Mouse (Mus musculus) liver, embryonic 15.5 days (tissue): ENCODE measurements around the gene Mymk. TPM values are rescaled to one million over a fixed set of nuclear protein-coding genes. Genes with fewer than 3 reads are reported as not detected.
A peak's percentile ranks its signal among the peaks of the same experiment; 100 is the strongest.

ENCODE experiments used
- ATAC-seq: fragments of 200-750 bp; cut with Nextera tagmentation; 2 replicates; pipeline ENCODE4 v1.8.0; 2017; ENCODE audit warnings: moderate number of reproducible peaks, mild to moderate bottlenecking, moderate library complexity; ENCODE audit not compliant: insufficient read depth
- H3K27ac ChIP-seq: fragments of 300-500 bp; sonication (generic); replicated peaks from 2 replicates; pipeline ENCODE4 v1.5.1; 2015; ENCODE audit warnings: mild to moderate bottlenecking, inconsistent platforms
- H3K27me3 ChIP-seq: fragments of 300-500 bp; sonication (generic); 2 replicates; pipeline ENCODE4 v1.6.1; 2015; ENCODE audit warnings: mild to moderate bottlenecking, inconsistent platforms
- H3K36me3 ChIP-seq: fragments of 300-500 bp; sonication (generic); replicated peaks from 2 replicates; pipeline ENCODE4 v1.6.1; 2015; ENCODE audit warnings: moderate library complexity, mild to moderate bottlenecking, inconsistent platforms
- H3K4me1 ChIP-seq: fragments of 300-500 bp; sonication (generic); replicated peaks from 2 replicates; pipeline ENCODE4 v1.6.1; 2015; ENCODE audit warnings: inconsistent platforms
- H3K4me2 ChIP-seq: fragments of 300-500 bp; sonication (generic); 2 replicates; pipeline ENCODE4 v1.6.1; 2015; ENCODE audit warnings: moderate library complexity, mild to moderate bottlenecking, inconsistent platforms
- H3K4me3 ChIP-seq: fragments of 300-500 bp; sonication (generic); replicated peaks from 2 replicates; pipeline ENCODE4 v1.5.1; 2015; ENCODE audit warnings: mild to moderate bottlenecking, inconsistent platforms
- H3K9ac ChIP-seq: fragments of 300-500 bp; sonication (generic); 2 replicates; pipeline ENCODE4 v1.6.1; 2015; ENCODE audit warnings: moderate library complexity, mild to moderate bottlenecking, inconsistent platforms
- H3K9me3 ChIP-seq: fragments of 300-500 bp; sonication (generic); replicated peaks from 2 replicates; pipeline ENCODE4 v1.6.1; 2016; ENCODE audit warnings: inconsistent platforms
- WGBS: fragments of 180-500 bp; shearing (Covaris S2); methylation state at CpG from one replicate; pipeline ENCODE4 v1.1.7; 2015; ENCODE audit warnings: mixed read lengths; ENCODE audit not compliant: insufficient replicate concordance; 5-methylcytosine and 5-hydroxymethylcytosine counted together
- polyA plus RNA-seq: library from polyadenylated mRNA; unstranded; fragments of >200 nt; fragmentation: Nextera tagmentation; extraction: Ambion mirVana; gene quantifications from 2 replicates; pipeline ENCODE4 v1.2.1, GENCODE M21; 2015

Gene Mymk
- polyA plus RNA-seq, 1 experiment from 2014 or later, result 2.5 TPM

DNA sequence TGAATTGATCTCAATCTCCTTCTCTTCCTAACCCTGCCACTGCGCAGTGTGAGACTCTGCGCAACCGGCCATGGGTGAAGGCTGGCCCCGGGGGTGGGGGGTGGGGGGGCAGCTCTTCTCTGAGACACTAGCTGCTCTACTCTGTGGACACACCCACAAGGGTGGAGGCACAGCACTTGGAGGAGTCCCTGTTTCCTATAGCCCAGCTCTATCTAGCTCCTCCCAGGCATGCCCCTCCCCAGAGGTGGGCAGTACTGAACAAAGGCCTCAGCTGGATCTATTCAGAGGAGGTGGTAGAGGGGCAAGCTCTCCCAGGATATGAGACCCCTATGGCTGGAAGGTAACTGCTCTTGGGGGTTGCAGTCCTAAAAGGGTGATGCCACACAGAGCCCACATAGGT is 35.0 kb downstream of the Mymk start:
- no peak overlapping the region for H3K27ac ChIP-seq
- no peaks in the 10 kb centered on the region for H3K9me3 ChIP-seq
- no peaks in the 10 kb centered on the region for H3K36me3 ChIP-seq
- H3K27me3 ChIP-seq, result no peaks in the 10 kb centered on the region
- WGBS, result 57% methylated on average over 4 of the region's 4 CpGs
- H3K4me2 ChIP-seq, result no peak overlapping the region
- peaks cover 7% of the 10 kb centered on the region; the same call in 1 of the 2 replicates for H3K4me1 ChIP-seq
- H3K9ac ChIP-seq, result no peak overlapping the region
- no peak overlapping the region for H3K4me3 ChIP-seq
- no peak for ATAC-seq

DNA sequence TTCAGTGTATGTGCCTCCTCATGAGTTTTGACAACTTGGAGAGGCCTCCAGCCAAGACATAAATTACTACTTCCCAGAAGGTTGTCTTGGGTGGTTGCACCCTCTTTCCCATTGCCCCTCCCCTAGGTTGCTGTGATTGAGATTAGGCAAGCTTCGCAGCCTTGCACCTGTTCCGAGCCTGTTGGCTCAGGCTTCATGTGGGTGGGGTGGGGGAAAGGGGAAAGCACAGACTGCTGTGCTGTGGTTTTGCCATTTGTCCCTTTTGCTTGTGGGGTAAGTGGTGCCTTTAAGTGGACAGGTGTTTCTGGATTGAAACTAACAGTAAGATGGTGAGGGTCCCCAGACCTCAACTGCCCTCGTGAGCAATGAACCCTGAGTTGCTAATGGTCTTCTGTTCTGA is 36.0 kb downstream of the Mymk start:
- ATAC-seq, result no peak
- WGBS, result 47% methylated on average over 3 of the region's 3 CpGs
- Histone ChIP-seq H3K9ac (no peak overlapping the region), H3K27me3 (no peaks in the 10 kb centered on the region), H3K4me2 (no peak overlapping the region), H3K36me3 (no peaks in the 10 kb centered on the region), H3K4me3 (no peak overlapping the region), H3K4me1 (0 out of 2 replicates have a peak, but pooled peaks cover 1% of the 10 kb centered on the region), H3K9me3 (no peaks in the 10 kb centered on the region), H3K27ac (no peak overlapping the region)

DNA sequence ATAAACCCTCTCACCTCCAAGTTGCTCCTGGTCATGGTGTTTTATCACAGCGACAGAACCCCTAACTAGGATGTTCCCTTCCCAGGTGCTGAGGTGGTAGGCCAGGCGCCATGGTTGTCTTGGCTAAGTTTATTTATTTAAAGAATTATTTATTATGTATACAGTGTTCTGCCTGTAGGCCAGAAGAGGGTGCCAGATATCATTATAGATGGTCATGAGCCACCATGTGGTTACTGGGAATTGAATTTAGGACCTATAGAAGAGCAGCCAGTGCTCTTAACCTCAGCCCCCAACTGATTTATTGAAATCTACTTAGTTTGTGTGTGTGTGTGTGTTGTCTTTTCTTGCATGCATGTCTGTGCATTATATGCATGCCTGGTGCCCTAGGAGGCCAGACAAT is 39.6 kb downstream of the Mymk start:
- WGBS, result 47% methylated on average over 2 of the region's 2 CpGs
- no peak overlapping the region for H3K27ac ChIP-seq
- H3K36me3 ChIP-seq, result no peaks in the 10 kb centered on the region
- H3K27me3 ChIP-seq, result peaks cover 26% of the 10 kb centered on the region
- no peak overlapping the region for H3K4me2 ChIP-seq
- H3K9me3 ChIP-seq, result no peaks in the 10 kb centered on the region
- peaks cover 10% of the 10 kb centered on the region for H3K4me1 ChIP-seq
- no peak overlapping the region for H3K9ac ChIP-seq
- ATAC-seq, result no peak
- no peak overlapping the region for H3K4me3 ChIP-seq

DNA sequence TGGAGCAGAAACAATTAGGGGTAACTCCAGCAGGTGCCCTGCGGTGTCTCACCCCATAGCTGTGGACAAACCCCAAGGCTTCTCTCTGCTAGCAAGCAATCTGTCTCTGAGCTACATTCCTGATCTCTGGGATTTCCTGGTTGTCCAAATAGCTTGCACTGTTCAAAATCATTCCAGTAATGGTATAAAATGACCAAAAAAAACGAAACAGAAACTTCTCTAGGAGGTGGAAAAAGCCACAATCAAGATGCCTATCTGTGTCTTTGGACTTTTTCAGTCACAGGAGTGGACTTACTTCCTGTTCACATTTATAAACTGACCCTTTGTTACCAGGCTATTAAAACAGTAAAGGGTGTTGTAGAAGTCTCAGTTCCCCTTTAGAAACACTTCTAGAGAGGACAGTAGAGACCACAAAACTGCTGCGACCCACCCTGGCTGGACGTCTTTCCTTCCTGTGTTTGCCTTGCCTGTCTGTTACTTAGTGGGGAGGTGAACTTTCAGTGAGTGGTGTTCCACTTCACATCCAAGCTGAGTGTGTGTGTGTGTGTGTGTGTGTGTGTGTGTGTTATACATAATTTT is 43.5 kb downstream of the Mymk start:
- no peaks in the 10 kb centered on the region for H3K9me3 ChIP-seq
- no peak for ATAC-seq
- H3K4me2 ChIP-seq, result peak overlapping the region; percentile 50
- H3K27me3 ChIP-seq, result peaks cover 39% of the 10 kb centered on the region
- H3K4me1 ChIP-seq, result peaks cover 26% of the 10 kb centered on the region
- WGBS, result 21% methylated on average over 4 of the region's 4 CpGs
- H3K36me3 ChIP-seq, result no peaks in the 10 kb centered on the region
- H3K27ac ChIP-seq, result no peak overlapping the region
- H3K4me3 ChIP-seq, result no peak overlapping the region
- no peak overlapping the region for H3K9ac ChIP-seq

DNA sequence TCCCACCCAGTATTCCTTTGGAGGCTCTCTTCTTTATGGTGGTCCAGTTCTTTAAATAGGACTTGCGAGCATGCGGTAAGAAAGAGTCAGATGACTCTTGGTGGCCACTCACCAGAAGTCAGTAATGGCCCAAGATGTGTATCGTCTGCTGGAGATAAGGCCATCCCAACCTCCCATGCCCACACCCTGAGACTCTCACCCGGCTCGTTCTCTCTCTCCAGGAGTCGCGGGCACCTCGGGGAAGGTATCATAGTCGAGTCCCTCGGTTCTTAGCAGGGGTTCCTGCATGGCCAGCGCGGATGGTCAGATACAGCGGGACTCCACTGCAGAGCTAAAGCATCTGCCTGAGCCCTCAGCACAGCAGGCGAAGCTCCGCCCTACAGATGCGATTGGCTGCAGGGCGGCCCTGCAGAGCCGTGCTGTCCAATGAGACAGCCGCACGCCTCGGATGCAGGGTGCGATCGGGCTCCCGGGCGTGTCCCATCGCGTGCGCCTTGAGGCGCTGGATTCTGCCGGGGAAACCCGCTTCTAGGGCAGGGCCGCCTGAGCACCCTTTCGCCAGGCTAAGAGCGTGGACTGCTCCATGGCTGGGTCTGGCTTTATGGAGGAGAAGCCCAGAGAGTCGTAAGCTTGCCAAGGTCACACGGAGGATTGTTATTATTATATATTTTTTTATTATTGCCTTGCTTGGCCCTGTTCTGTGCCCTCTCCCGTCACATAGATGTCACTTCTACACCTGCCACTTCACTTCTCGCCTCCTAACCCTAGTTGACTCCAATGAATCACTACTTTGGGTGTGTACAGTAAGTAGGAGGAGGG is 44.2 kb downstream of the Mymk start, which contains the start of gene Slc2a6:
Gene Slc2a6 (minus strand): TSS at position 381 of the 819 bp plus-strand sequence.
- Histone ChIP-seq H3K4me2 (peak within 1 kb of the TSS; percentile 50), H3K27ac (no peak within 1 kb of the TSS), H3K4me1 (peaks cover 26% of the 10 kb centered on the region), H3K9me3 (no peaks in the 10 kb centered on the region), H3K36me3 (no peaks in the 10 kb centered on the region), H3K4me3 (no peak within 1 kb of the TSS), H3K27me3 (peaks cover 39% of the 10 kb centered on the region), H3K9ac (no peak within 1 kb of the TSS)
- ATAC-seq, result peak; percentile 85
- 3% methylated on average over 38 of the region's 38 CpGs for WGBS

DNA sequence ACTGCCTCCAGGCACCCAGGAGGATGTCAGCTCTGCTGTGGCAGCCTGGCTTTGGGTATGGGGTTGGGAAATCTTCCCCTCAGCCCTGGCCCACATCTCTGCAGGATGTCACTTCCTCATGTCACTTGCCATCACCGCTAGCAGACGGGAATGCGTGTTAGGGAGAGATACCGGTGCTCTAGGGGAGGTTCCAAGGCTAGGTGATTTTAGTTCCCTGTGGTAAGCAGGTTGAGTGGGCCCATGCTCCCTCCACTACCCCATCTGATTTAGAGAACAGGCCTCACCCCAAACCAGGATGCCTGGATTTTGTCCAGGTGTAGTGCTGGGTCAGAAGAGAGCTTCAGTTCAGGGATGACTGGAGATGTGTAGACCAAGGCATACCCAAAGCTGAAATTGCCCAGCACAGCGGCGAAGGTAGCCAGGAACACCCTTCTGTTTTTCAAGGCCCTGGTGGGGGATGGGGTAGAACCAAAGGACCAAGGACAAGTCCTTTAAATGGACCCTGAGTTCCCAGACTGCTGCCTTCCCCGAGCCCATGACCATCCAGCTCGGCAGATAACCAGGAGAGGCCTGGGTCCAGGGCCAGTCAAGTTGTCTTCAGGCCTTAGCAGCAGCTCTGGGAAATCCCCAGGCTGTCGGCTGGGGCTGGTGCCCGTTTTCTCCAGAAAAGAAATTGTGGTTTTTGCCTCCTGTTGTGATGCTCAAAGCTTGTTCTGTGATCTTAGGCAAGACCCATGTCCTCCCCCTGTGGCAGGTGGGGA is 44.9 kb downstream of the Mymk start:
- Histone ChIP-seq H3K4me1 (peaks cover 26% of the 10 kb centered on the region), H3K9me3 (no peaks in the 10 kb centered on the region), H3K27me3 (peaks cover 39% of the 10 kb centered on the region), H3K27ac (no peak overlapping the region), H3K36me3 (no peaks in the 10 kb centered on the region), H3K9ac (no peak overlapping the region), H3K4me2 (no peak overlapping the region), H3K4me3 (no peak overlapping the region)
- WGBS, result 37% methylated on average over 10 of the region's 10 CpGs
- ATAC-seq, result no peak

DNA sequence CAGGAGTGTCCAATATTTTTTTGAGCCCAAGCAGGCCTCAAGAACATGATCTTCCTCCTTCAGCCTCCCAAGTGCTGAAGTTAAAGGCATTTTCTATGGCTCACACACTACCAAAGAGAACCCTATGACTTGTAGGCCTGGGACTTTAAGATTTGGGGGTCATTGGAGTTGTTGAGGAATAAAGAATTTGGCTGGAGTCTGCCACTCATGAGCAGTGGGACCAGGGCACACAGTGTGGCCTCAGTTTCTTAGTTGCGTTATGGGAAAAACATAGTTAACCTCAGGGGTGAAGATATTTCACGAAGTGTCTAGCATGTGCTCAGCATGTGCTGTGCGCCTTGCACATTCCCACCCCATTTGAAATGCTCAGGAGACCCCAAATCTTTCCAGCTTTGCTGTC is 45.6 kb downstream of the Mymk start:
- Histone ChIP-seq H3K27me3 (peaks cover 39% of the 10 kb centered on the region), H3K9me3 (no peaks in the 10 kb centered on the region), H3K36me3 (no peaks in the 10 kb centered on the region), H3K9ac (no peak overlapping the region), H3K27ac (no peak overlapping the region), H3K4me1 (peaks cover 26% of the 10 kb centered on the region), H3K4me3 (no peak overlapping the region), H3K4me2 (no peak overlapping the region)
- ATAC-seq, result no peak
- WGBS, result 69% methylated on average over 3 of the region's 3 CpGs

DNA sequence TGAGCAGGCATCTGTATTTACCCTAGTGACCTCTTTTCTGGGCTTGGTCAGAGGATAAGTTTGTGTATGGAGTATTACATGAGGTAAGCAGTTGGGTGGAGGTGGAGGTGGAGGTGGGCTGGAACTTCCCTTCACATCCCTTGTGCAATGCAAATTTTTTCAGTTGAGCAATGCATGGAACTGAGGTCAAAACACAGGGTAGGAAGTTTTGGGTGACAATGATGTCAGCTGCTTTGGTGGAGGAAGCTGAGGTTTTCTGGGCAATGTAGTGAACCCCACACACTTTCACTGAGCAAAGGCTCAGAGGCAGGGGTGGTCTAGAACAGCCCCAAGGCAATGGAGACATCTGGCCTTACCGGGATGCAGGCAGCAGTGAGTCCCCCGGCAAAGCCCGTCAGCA is 46.4 kb downstream of the Mymk start:
- no peak overlapping the region for H3K9ac ChIP-seq
- WGBS, result 59% methylated on average over 3 of the region's 3 CpGs
- no peaks in the 10 kb centered on the region for H3K36me3 ChIP-seq
- H3K27me3 ChIP-seq, result peaks cover 39% of the 10 kb centered on the region
- no peak overlapping the region for H3K4me2 ChIP-seq
- H3K4me1 ChIP-seq, result peaks cover 26% of the 10 kb centered on the region
- no peaks in the 10 kb centered on the region for H3K9me3 ChIP-seq
- ATAC-seq, result no peak
- H3K4me3 ChIP-seq, result no peak overlapping the region
- no peak overlapping the region for H3K27ac ChIP-seq

DNA sequence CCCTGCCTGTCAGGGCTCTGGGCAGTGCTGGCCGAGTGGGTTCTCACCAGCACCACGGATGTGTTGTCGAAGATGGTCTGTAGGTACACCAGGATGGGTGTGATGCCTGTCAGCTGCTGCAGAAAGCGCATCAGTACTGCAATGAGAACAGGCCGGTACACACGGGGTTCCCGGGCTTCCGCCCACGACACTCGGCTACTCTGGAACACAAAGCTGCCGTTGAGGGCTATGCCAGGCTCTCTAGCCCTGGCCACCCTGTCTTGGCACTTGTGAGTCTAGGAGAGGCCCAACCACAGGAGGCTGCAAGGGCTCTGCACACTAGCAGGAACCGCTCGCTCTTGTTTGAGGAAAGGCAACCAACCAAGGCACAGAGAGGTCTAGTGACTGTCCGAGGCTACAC is 47.8 kb downstream of the Mymk start:
- no peak overlapping the region for H3K4me3 ChIP-seq
- peaks cover 30% of the 10 kb centered on the region for H3K27me3 ChIP-seq
- no peak for ATAC-seq
- 72% methylated on average over 14 of the region's 14 CpGs for WGBS
- peaks cover 26% of the 10 kb centered on the region for H3K4me1 ChIP-seq
- no peak overlapping the region for H3K4me2 ChIP-seq
- H3K27ac ChIP-seq, result no peak overlapping the region
- H3K36me3 ChIP-seq, result 0 out of 2 replicates have a peak, but pooled peaks cover 3% of the 10 kb centered on the region
- H3K9me3 ChIP-seq, result no peaks in the 10 kb centered on the region
- H3K9ac ChIP-seq, result no peak overlapping the region

DNA sequence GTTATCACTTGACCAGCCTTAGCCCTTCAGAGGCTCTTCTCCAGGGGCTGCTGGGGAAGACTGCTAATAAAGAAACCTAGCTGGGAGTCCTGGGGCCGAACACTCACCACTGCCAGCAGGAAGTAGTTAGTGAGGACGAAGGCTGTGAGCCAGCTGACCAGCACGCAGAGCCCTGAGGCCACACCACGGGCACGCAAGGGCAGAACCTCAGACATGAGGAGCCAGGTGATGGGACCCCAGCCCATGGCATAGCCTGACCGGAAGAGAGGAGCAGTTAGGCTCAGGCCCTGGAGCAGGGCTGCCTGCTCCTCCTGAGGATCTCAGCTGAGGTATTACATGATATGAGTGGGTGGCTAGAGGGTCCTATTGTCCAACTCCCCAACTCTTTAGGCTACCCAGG is 49.4 kb downstream of the Mymk start:
- peaks cover 9% of the 10 kb centered on the region; the same call in 1 of the 2 replicates for H3K36me3 ChIP-seq
- no peak overlapping the region for H3K4me3 ChIP-seq
- H3K27ac ChIP-seq, result no peak overlapping the region
- no peak overlapping the region for H3K9ac ChIP-seq
- no peak overlapping the region for H3K4me2 ChIP-seq
- H3K9me3 ChIP-seq, result no peaks in the 10 kb centered on the region
- no peak for ATAC-seq
- H3K27me3 ChIP-seq, result peaks cover 15% of the 10 kb centered on the region
- 60% methylated on average over 6 of the region's 6 CpGs for WGBS
- H3K4me1 ChIP-seq, result peaks cover 18% of the 10 kb centered on the region; the same call in 1 of the 2 replicates

DNA sequence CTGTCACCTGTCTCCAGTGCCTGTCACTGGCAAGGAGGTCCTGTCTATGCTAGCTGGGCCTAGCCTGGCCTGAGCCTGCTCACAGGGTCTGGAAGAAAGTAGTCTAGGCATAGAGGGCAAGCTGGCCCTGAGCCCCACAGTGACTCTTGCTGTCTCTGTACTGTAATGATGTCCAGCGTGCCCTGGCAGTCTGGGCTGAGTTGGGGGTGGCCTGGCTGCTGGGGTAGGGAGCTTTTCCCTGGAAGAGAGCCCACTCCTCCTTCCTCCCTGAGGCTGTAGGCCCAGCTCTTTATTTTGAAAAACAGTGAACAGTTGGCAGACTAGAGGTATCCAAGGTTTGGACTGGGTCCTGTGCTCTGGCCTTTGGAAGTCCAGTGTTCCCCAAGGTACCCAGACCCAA is 50.9 kb downstream of the Mymk start:
- peaks cover 13% of the 10 kb centered on the region for H3K36me3 ChIP-seq
- H3K9me3 ChIP-seq, result no peaks in the 10 kb centered on the region
- no peak overlapping the region for H3K4me2 ChIP-seq
- H3K9ac ChIP-seq, result no peak overlapping the region
- H3K27me3 ChIP-seq, result no peaks in the 10 kb centered on the region
- H3K27ac ChIP-seq, result no peak overlapping the region
- no peak for ATAC-seq
- H3K4me1 ChIP-seq, result peaks cover 9% of the 10 kb centered on the region; the same call in 1 of the 2 replicates
- 56% methylated on average over 1 of the region's 1 CpGs for WGBS
- no peak overlapping the region for H3K4me3 ChIP-seq
